Mouse (Mus musculus) CH12.LX (cell line): ENCODE measurements around the gene Plekhj1.

Experiments
- CHD1 ChIP-seq: IDR thresholded peaks from 2 replicates; pipeline ENCODE4 v1.6.1; 2012; ENCODE audit warnings: low read depth, low read length, improper control_type of control experiment, inconsistent platforms
- CTCF ChIP-seq, 2 experiments: IDR thresholded peaks in 1 of 2; conservative IDR thresholded peaks in 1 of 2; 2 replicates each; pipeline ENCODE4 v1.5.1; 2011 to 2012; ENCODE audit warnings: low read depth in 2 of 2, low read length in 2 of 2, improper control_type of control experiment in 1 of 2, inconsistent platforms in 1 of 2, mild to moderate bottlenecking in 1 of 2, moderate library complexity in 1 of 2
- KAT2A ChIP-seq: IDR thresholded peaks from 2 replicates; pipeline ENCODE4 v1.6.1; 2012; ENCODE audit warnings: low read length, improper control_type of control experiment, inconsistent platforms; ENCODE audit not compliant: insufficient replicate concordance
- MAX ChIP-seq: IDR thresholded peaks from 2 replicates; pipeline ENCODE4 v1.6.1; 2011; ENCODE audit warnings: low read length, improper control_type of control experiment
- POLR2A ChIP-seq: IDR thresholded peaks from 2 replicates; pipeline ENCODE4 v1.6.1; 2011; ENCODE audit warnings: low read depth, mild to moderate bottlenecking, improper control_type of control experiment, low read length

GRCm38 (mm10) chr10:80822528-80822927, 24.1 kb upstream of the Plekhj1 start:
- no peak for TF ChIP-seq CHD1
- TF ChIP-seq POLR2A: no peak
- TF ChIP-seq MAX: no peak
- TF ChIP-seq KAT2A: no peak
- TF ChIP-seq CTCF (conservative IDR thresholded peaks at IDR 0.05 in 1 of 2, IDR thresholded peaks at IDR 0.05 in 1 of 2; ENCODE audit: low read depth in 2 of 2, low read length in 2 of 2): no peak
